Mouse (Mus musculus) forebrain, embryonic 11.5 days (tissue): ENCODE data around the gene Cfap43. TPM values are rescaled to one million over a fixed set of nuclear protein-coding genes. Genes with fewer than 3 reads are reported as not detected.
"Not testable (repeated sequence)": the region's sequence is repeated elsewhere in the genome, so short reads cannot be mapped to it uniquely, and the experiment has no call there.

Source experiments
- ATAC-seq: fragments of 200-750 bp; cut with Nextera tagmentation; replicated peaks from 2 replicates; pipeline ENCODE4 v1.8.0; 2017; ENCODE audit warnings: moderate TSS enrichment; ENCODE audit not compliant: low FRiP score
- DNase-seq: peaks from one replicate; pipeline ENCODE4 v3.0.0-alpha.2; 2017; ENCODE audit warnings: low spot score
- H3K27ac ChIP-seq: fragments of 300-500 bp; sonication (generic); 2 replicates; pipeline ENCODE4 v1.5.1; 2014; ENCODE audit warnings: low read depth, low read length
- H3K27me3 ChIP-seq: fragments of 300-500 bp; sonication (generic); 2 replicates; pipeline ENCODE4 v1.6.1; 2014; ENCODE audit warnings: mild to moderate bottlenecking, low read length, mixed read lengths; ENCODE audit not compliant: control insufficient read depth, insufficient read depth
- H3K36me3 ChIP-seq: fragments of 300-500 bp; sonication (generic); 2 replicates; pipeline ENCODE4 v1.6.1; 2014; ENCODE audit warnings: mild to moderate bottlenecking, low read length, moderate library complexity, mixed read lengths; ENCODE audit not compliant: control insufficient read depth, insufficient read depth
- H3K4me1 ChIP-seq: fragments of 300-500 bp; sonication (generic); replicated peaks from 2 replicates; pipeline ENCODE4 v1.6.1; 2014; ENCODE audit warnings: low read length, mixed read lengths; ENCODE audit not compliant: control insufficient read depth, insufficient read depth
- H3K4me2 ChIP-seq: fragments of 300-500 bp; sonication (generic); 2 replicates; pipeline ENCODE4 v1.6.1; 2014; ENCODE audit warnings: low read depth, mild to moderate bottlenecking, low read length, moderate library complexity, mixed read lengths; ENCODE audit not compliant: severe bottlenecking
- H3K4me3 ChIP-seq: fragments of 300-500 bp; sonication (generic); 2 replicates; pipeline ENCODE4 v1.5.1; 2014; ENCODE audit warnings: low read depth, low read length
- H3K9ac ChIP-seq: fragments of 300-500 bp; sonication (generic); 2 replicates; pipeline ENCODE4 v1.6.1; 2014; ENCODE audit warnings: low read length
- H3K9me3 ChIP-seq: fragments of 300-500 bp; sonication (generic); 2 replicates; pipeline ENCODE4 v1.6.1; 2016; ENCODE audit warnings: low read length, mixed read lengths; ENCODE audit not compliant: control insufficient read depth
- WGBS: fragments of 180-500 bp; shearing (Covaris S2); extraction: QIAGEN DNeasy Blood & Tissue Kit; methylation state at CpG from one replicate; pipeline ENCODE4 v1.1.7; 2014; 5-methylcytosine and 5-hydroxymethylcytosine counted together
- polyA plus RNA-seq: library from polyadenylated mRNA; unstranded; fragments of >200 nt; fragmentation: Nextera tagmentation; extraction: Ambion mirVana; gene quantifications from 2 replicates; pipeline ENCODE4 v1.2.1, GENCODE M21; 2014

Cfap43 gene
- polyA plus RNA-seq, 1 experiment from 2014 or later = 0.15 TPM

- Histone ChIP-seq H3K9ac (no peak overlapping the region), H3K27ac (no peak overlapping the region), H3K27me3 (no peaks in the 10 kb centered on the region; the same call in 1 of the 2 replicates), H3K4me3 (no peak overlapping the region), H3K4me2 (no peak overlapping the region), H3K9me3 (no peaks in the 10 kb centered on the region), H3K4me1 (peaks cover 3% of the 10 kb centered on the region; the same call in 1 of the 2 replicates), H3K36me3 (no peaks in the 10 kb centered on the region)
- WGBS = 84% methylated on average over 18 of the region's 18 CpGs
- DNase-seq (no peak), ATAC-seq (no peak)
Measured at GRCm38 (mm10) chr19:47857957-47858942, 60.8 kb downstream of the Cfap43 start.

- no peaks in the 10 kb centered on the region for H3K36me3 ChIP-seq
- H3K4me2 ChIP-seq = peak within 1 kb of the TSS; percentile 94
- under 1% methylated on average over 60 of the region's 60 CpGs for WGBS
- H3K9ac ChIP-seq = peak within 1 kb of the TSS; percentile 67
- H3K4me1 ChIP-seq = peaks cover 3% of the 10 kb centered on the region; the same call in 1 of the 2 replicates
- H3K27ac ChIP-seq = no peak within 1 kb of the TSS
- peak; percentile 95 for ATAC-seq
- peak within 1 kb of the TSS; percentile 49 for H3K4me3 ChIP-seq
- no peaks in the 10 kb centered on the region for H3K9me3 ChIP-seq
- peak; percentile 92 for DNase-seq
- no peaks in the 10 kb centered on the region; the same call in 1 of the 2 replicates for H3K27me3 ChIP-seq
Measured at GRCm38 (mm10) chr19:47854796-47855783, 64.0 kb downstream of the Cfap43 start, which contains the start of gene Gsto1. Gsto1 (plus strand) TSS chr19:47854970.

GRCm38 (mm10) chr19:47853951-47854795, 64.9 kb downstream of the Cfap43 start:
- Histone ChIP-seq H3K4me1 (peaks cover 3% of the 10 kb centered on the region; the same call in 1 of the 2 replicates), H3K4me2 (peak overlapping the region; percentile 94), H3K9ac (peak overlapping the region; percentile 67), H3K27me3 (no peaks in the 10 kb centered on the region; the same call in 1 of the 2 replicates), H3K4me3 (peak overlapping the region; percentile 49), H3K36me3 (no peaks in the 10 kb centered on the region), H3K27ac (no peak overlapping the region), H3K9me3 (no peaks in the 10 kb centered on the region)
- ATAC-seq (no peak; the same call in none of the 2 replicates), DNase-seq (no peak)
- 26% methylated on average over 13 of the region's 13 CpGs for WGBS

- peaks cover 3% of the 10 kb centered on the region; the same call in 1 of the 2 replicates for H3K4me1 ChIP-seq
- 81% methylated on average over 3 of the region's 3 CpGs for WGBS
- no peaks in the 10 kb centered on the region for H3K36me3 ChIP-seq
- no peaks in the 10 kb centered on the region for H3K9me3 ChIP-seq
- H3K27ac ChIP-seq = no peak overlapping the region
- H3K4me2 ChIP-seq = no peak overlapping the region
- no peaks in the 10 kb centered on the region; the same call in 1 of the 2 replicates for H3K27me3 ChIP-seq
- DNase-seq (no peak), ATAC-seq (no peak)
- H3K4me3 ChIP-seq = no peak overlapping the region
- H3K9ac ChIP-seq = no peak overlapping the region
Measured at GRCm38 (mm10) chr19:47853053-47853452, 66.0 kb downstream of the Cfap43 start.

GRCm38 (mm10) chr19:47852131-47852530, 67.0 kb downstream of the Cfap43 start:
- H3K27ac ChIP-seq, H3K9me3 ChIP-seq, H3K36me3 ChIP-seq, DNase-seq, H3K4me2 ChIP-seq, H3K4me1 ChIP-seq, H3K9ac ChIP-seq, ATAC-seq, H3K27me3 ChIP-seq, H3K4me3 ChIP-seq: not testable (repeated sequence)
- WGBS = 80% methylated on average over 3 of the region's 3 CpGs

- Histone ChIP-seq H3K4me1 (no peaks in the 10 kb centered on the region), H3K27me3 (no peaks in the 10 kb centered on the region; the same call in 1 of the 2 replicates), H3K9ac (no peak overlapping the region), H3K36me3 (no peaks in the 10 kb centered on the region), H3K27ac (no peak overlapping the region), H3K4me3 (no peak overlapping the region), H3K9me3 (no peaks in the 10 kb centered on the region), H3K4me2 (no peak overlapping the region)
- 86% methylated on average over 3 of the region's 3 CpGs for WGBS
- DNase-seq (no peak), ATAC-seq (no peak)
Measured at GRCm38 (mm10) chr19:47849735-47850134, 69.4 kb downstream of the Cfap43 start.

GRCm38 (mm10) chr19:47841234-47841633, 77.9 kb downstream of the Cfap43 start:
- not testable (repeated sequence) for ATAC-seq, H3K27ac ChIP-seq, H3K27me3 ChIP-seq, DNase-seq, H3K9me3 ChIP-seq, H3K4me3 ChIP-seq, H3K36me3 ChIP-seq, H3K9ac ChIP-seq, H3K4me1 ChIP-seq, H3K4me2 ChIP-seq
- WGBS = 87% methylated on average over 13 of the region's 15 CpGs
